Mouse (Mus musculus): ENCODE measurements at regions not wholly inside any gene's neighbourhood (a gene's known extent, or its start where the extent isn't known, plus 50 kb on each side); places are given as distances from the start of the nearest gene placed in this dataset.
A peak's percentile ranks its signal among the peaks of the same experiment; 100 is the strongest.
"Not testable (repeated sequence)": the region's sequence is repeated elsewhere in the genome, so short reads cannot be mapped to it uniquely, and the experiment has no call there.

DNA sequence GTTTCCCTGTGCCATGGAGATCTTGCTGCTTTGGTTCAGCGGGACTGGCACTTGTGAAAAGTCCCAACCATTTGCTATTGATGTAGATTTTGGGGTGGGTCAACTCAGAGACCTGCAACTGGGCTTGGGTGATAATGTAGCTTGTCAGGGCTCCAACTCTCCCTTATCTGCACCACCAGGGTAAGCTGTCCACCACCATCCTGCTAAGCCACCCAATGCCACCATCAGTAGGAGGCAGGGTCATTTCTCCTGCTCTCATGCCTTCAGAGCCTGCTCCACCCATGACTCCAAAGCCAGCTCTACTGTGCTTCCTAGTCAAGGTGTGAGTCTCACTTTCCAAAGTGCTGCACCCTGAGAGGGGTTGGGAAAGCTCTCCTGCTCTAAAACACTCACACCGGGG is 776.2 kb downstream of the Diaph2 start:
- DNase-seq: no peak

GRCm38 (mm10) chrX:130533171-130534156 is 783.9 kb downstream of the Diaph2 start:
- no peak for DNase-seq

DNA sequence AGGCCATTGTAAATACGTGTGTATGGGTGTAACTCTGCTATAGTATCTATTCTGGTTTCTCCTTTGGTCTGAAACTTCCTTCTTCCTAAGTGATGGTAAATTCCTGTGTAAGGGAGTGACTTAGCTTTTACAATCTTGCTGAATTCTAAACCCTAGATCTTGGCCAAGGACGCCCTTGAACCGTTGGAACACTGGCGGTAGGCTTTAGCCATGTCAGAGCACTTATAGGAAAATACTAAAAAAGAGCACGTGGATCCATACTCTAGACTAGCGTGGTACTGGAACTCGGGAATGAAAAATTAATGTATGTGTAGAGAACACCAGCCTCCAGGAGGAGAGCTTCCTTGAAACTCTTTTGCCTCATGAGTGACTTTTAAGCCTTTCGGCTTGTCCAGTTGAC is 789.2 kb downstream of the Diaph2 start:
- DNase-seq: not testable (repeated sequence)

DNA sequence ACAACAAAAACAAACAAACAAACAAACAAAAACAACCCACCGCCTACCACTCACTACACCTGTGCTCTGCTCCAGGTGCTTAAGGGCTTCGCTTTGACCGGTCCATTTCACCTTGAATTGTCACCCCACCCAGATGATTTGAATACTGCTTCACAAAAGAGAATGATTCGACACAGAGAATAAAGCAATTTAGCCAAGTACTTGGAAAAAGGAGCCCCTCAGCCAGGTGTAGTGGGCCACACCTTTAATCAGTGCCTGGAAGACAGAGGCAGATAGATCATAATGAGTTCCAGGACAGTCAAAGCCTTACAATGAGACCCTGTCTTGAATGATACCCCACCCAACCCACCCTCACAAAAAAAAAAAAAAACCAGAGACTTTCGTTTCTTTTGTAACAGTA is 798.5 kb downstream of the Diaph2 start:
- no peak for DNase-seq

- DNase-seq: peak; percentile 52
These were observed 799.7 kb downstream of the Diaph2 start for GRCm38 (mm10) chrX:130549275-130549674.

DNA sequence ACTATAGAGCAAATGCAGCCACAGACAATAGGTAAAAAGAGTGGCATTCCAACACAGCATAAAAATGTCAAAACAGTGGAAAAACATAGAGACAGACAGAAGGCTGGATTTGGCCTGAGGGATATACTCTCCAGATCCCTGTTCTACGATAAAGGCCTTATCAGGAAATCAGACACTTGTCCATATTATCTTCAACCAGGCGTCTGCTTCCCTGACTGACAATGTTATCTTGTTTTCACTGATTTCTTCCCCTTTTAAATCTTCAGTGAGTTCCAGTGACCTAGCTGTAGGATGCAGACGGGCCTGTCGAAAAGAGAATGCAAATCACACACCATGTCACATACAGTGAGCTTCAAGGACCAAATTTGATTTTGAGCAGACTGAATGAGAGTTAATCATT is 800.4 kb downstream of the Diaph2 start:
- peak; percentile 19 for DNase-seq

DNA sequence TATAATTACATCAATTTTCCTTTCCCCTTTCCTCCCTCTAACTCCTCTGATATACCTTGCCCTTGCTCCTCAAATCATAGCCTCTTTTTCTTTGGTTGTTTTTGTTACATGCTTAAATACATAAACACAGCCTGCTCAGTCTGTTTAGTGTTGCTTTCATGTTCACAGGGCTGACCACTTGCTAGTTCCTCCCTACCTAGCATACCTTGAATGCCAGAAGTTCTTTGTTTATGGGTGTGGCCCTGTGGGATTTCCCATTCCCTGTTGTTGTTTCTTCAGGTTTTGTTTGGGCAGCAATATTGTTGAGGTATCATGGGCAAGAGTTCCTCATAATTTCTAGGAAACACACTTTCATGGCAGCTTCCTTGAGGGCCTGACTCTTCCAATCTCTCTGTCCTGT is 807.7 kb downstream of the Diaph2 start:
- DNase-seq: no peak

DNA sequence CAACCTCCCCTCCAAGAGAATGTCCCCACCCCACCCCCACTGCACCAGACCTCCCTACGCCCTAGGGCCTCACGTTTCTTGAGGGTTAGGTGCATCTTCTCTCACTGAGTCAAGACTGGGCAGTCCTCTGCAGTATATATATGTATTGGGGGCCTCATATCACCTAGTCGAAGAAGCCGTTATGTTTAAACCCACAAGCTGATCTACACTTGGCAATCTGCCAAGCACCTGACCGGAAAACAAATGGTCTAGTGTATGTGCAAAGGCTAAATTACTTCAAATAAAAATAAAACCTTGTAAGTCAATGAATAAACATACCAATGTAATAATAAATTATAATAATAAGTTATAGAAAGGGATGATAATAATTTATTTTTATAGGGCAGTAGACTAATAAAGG is 828.2 kb downstream of the Diaph2 start:
- no peak for DNase-seq

GRCm38 (mm10) chrX:130596631-130597030 is 847.1 kb downstream of the Diaph2 start:
- DNase-seq: no peak

DNA sequence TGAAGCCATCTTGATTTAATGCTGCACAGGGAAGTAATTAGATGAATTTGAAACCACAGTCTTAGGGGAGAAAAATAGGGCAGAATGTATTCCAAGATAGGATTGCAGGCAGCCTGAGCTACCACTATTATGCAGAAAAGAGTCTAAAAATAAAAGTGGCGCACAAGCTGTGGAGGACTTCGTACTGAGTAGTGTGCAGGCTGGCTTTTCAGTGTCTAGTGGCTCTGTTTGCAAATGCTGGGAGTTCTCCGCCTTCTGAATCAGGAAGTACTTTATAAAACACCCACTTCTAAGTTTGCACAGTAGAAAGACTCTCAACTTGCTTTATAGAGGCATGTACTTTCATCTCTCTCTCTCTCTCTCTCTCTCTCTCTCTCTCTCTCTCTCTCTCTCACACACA is 852.4 kb downstream of the Diaph2 start:
- no peak for DNase-seq

DNA sequence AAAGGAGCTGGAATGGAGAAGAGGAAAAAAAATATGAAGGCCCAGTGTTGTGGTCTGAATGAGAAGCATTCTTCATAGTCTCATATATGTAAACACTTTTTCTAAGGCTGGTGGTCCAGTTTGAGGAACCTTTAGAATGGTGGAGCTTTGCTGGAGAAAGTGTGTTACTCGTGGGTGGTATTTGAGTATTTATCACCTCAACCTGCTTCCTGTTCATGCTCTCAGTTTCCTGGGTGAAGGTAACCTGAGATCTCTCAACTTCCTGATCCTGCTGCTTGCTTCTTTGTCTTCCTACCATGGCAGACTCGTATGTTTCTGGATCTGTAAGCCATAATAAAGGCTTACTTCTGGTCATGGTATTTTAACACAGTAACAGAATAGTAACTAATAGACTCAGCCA is 889.0 kb downstream of the Diaph2 start:
- DNase-seq: no peak

GRCm38 (mm10) chrX:130655815-130656214 is 906.3 kb downstream of the Diaph2 start:
- no peak for DNase-seq

GRCm38 (mm10) chrX:130684381-130684780 is 934.8 kb downstream of the Diaph2 start:
- DNase-seq: no peak

DNA sequence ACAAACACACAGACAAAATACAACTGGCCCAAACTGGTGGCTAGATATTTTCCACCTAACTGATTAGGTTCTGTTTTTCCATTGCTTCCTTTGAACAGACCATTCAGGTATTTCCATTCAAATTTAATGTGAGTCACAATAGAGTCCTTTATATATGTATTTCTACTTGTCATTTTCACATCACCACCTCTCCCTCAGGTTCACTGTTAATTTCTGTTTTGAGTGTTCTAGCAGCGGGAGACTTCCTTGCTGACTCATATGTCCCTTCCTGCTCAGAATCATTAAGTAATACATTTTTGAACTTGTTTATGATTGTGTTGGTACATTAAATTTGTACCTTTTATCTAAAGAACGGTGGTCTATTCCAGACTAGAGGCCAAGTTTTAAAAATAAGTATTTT is 959.4 kb downstream of the Diaph2 start:
- DNase-seq: no peak

GRCm38 (mm10) chrX:130744132-130744531 is 994.6 kb downstream of the Diaph2 start:
- not testable (repeated sequence) for DNase-seq

All from thymus, postnatal 25 days (tissue).